Mouse (Mus musculus) neural tube, embryonic 13.5 days (tissue): Measurements from ENCODE around the gene Zwint. TPM values are rescaled to one million over a fixed set of nuclear protein-coding genes. Genes with fewer than 3 reads are reported as not detected.

Experiments
- ATAC-seq: fragments of 200-750 bp; cut with Nextera tagmentation; 2 replicates; pipeline ENCODE4 v1.8.0; 2017; ENCODE audit warnings: low read depth, mild to moderate bottlenecking, moderate TSS enrichment, moderate library complexity
- H3K27ac ChIP-seq: fragments of 300-500 bp; sonication (generic); replicated peaks from 2 replicates; pipeline ENCODE4 v1.5.1; 2015; ENCODE audit warnings: moderate library complexity, mild to moderate bottlenecking, inconsistent platforms
- H3K27me3 ChIP-seq: fragments of 300-500 bp; sonication (generic); 2 replicates; pipeline ENCODE4 v1.6.1; 2015; ENCODE audit warnings: mild to moderate bottlenecking, inconsistent platforms
- H3K36me3 ChIP-seq: fragments of 300-500 bp; sonication (generic); 2 replicates; pipeline ENCODE4 v1.6.1; 2015; ENCODE audit warnings: mild to moderate bottlenecking, inconsistent platforms
- H3K4me1 ChIP-seq: fragments of 300-500 bp; sonication (generic); replicated peaks from 2 replicates; pipeline ENCODE4 v1.6.1; 2015; ENCODE audit warnings: inconsistent platforms
- H3K4me2 ChIP-seq: fragments of 300-500 bp; sonication (generic); 2 replicates; pipeline ENCODE4 v1.6.1; 2015; ENCODE audit warnings: inconsistent platforms, mild to moderate bottlenecking, moderate library complexity
- H3K4me3 ChIP-seq: fragments of 300-500 bp; sonication (generic); 2 replicates; pipeline ENCODE4 v1.5.1; 2015; ENCODE audit warnings: mild to moderate bottlenecking, inconsistent platforms
- H3K9ac ChIP-seq: fragments of 300-500 bp; sonication (generic); 2 replicates; pipeline ENCODE4 v1.6.1; 2015; ENCODE audit warnings: moderate library complexity, mild to moderate bottlenecking, inconsistent platforms
- H3K9me3 ChIP-seq: fragments of 300-500 bp; sonication (generic); 2 replicates; pipeline ENCODE4 v1.6.1; 2016; ENCODE audit warnings: inconsistent platforms
- WGBS: fragments of 180-500 bp; shearing (Covaris S2); methylation state at CpG from one replicate; pipeline ENCODE4 v1.1.7; 2015; 5-methylcytosine and 5-hydroxymethylcytosine counted together
- polyA plus RNA-seq: library from polyadenylated mRNA; unstranded; fragments of >200 nt; fragmentation: Nextera tagmentation; extraction: Ambion mirVana; gene quantifications from 2 replicates; pipeline ENCODE4 v1.2.1, GENCODE M21; 2015

The Zwint gene
- polyA plus RNA-seq, result 555 and 577 TPM in 2 replicates

DNA sequence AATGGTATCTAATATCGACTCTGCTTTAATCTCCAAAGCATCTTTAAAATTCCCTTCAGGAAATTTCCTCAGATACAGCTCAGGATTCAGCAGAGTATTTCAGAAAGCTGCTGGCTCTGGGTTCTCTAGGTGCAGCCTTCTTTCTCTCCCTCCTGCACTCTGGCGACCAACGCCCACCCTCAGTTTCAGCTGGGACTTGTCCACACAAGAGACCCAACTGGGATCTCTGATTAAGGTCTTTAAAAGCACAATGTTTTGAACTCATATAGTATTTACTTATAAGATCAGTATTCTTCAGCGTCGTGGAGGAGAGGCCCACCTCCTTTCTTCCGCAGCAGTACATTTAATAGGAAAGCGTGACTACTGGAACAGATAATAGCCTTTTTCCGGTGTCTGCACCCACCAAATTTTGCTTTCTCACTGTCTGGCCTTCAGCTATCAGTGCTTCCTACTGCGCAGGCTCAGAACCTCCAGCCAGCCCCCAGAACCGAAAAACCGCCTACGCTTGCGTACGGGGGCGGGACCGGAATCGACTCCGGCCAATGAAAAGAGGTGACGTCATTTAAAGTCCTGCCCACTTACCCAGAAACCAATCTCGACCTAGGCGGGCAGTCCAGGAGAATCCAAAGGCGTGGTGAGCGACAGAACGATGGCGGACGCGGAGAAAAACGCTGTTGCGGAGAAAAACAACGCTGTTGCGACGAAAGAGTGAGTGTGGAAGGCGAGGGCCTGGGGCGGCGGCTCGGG lies at the start of gene Zwint:
Gene Zwint, plus strand, starts transcription at position 576 of the 747 bp plus-strand sequence.
- Histone ChIP-seq H3K4me3 (peak within 1 kb of the TSS; percentile 82), H3K9ac (peak within 1 kb of the TSS; percentile 86), H3K27me3 (no peaks in the 10 kb centered on the region), H3K4me2 (peak within 1 kb of the TSS; percentile 89), H3K36me3 (peaks cover 35% of the 10 kb centered on the region), H3K4me1 (peaks cover 29% of the 10 kb centered on the region), H3K27ac (peak within 1 kb of the TSS; percentile 97), H3K9me3 (no peaks in the 10 kb centered on the region)
- peak; percentile 99 for ATAC-seq
- 2% methylated on average over 36 of the region's 36 CpGs for WGBS

DNA sequence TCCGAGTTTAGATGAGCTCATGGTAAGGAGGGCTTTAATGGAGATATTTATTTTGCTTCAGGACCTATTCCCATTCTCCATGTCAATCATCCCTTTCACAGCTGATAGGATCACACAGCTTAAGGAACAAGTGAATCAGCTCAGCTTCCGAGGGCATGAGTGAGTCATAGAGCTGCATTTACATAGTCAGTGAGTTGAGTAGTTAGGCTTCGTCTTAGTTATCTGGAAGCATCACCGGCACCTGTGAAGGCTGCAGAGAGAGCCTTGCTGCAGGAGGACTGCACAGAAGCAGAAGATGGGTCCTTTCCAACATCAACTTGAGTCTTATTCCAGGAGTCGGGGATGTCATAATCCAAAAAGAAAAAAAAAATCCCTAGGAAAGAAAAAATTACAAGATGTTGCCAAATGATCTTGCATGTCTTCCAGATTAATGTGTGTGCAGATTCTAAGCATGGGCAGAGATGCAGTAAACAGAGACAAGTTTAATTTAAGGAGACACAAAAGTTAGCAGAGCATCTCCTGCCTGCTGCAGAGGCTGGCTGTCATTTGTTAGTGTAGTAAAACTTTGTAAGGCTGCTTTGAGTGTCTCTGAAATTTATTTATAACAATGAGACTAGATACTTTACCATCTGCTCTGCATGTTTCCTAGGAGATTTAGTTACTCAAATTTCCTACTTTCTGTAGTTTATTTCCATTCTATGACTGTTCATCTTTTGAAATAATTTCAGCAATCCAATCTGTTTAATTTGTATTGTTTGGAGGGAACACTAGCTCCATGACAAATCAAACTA lies 41.3 kb upstream of the Zwint start:
- no peak overlapping the region for H3K4me3 ChIP-seq
- whole genome bisulfite sequencing, result 87% methylated on average over 5 of the region's 5 CpGs
- no peaks in the 10 kb centered on the region for H3K4me1 ChIP-seq
- H3K27me3 ChIP-seq, result no peaks in the 10 kb centered on the region
- H3K4me2 ChIP-seq, result no peak overlapping the region
- H3K9ac ChIP-seq, result no peak overlapping the region
- 0 out of 2 replicates have a peak, but pooled peaks cover 3% of the 10 kb centered on the region for H3K9me3 ChIP-seq
- H3K27ac ChIP-seq, result no peak overlapping the region
- no peaks in the 10 kb centered on the region for H3K36me3 ChIP-seq
- no peak for ATAC-seq

DNA sequence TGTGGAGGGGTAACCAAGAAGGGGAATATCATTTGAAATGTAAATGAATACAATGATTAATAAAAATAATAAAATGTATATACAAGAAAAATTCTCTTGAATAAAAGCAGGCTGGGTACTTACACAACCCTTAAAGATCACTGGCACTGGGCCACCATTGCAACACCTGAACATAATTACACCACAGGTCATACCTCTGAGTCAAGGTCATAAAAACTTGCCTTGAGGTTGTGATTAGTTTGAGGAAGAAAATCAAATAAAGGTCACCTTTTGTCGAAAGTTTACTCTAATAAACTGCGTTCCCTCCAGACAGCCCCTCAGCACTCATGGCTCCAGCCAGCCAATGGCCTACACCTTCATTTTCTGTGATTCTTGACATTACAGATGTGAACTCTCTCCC lies 38.5 kb upstream of the Zwint start:
- Histone ChIP-seq H3K4me1 (no peaks in the 10 kb centered on the region), H3K36me3 (no peaks in the 10 kb centered on the region), H3K27me3 (no peaks in the 10 kb centered on the region), H3K4me3 (no peak overlapping the region), H3K9me3 (0 out of 2 replicates have a peak, but pooled peaks cover 3% of the 10 kb centered on the region), H3K9ac (no peak overlapping the region), H3K4me2 (no peak overlapping the region), H3K27ac (no peak overlapping the region)
- ATAC-seq, result no peak
- WGBS, result 91% methylated on average over 2 of the region's 2 CpGs

DNA sequence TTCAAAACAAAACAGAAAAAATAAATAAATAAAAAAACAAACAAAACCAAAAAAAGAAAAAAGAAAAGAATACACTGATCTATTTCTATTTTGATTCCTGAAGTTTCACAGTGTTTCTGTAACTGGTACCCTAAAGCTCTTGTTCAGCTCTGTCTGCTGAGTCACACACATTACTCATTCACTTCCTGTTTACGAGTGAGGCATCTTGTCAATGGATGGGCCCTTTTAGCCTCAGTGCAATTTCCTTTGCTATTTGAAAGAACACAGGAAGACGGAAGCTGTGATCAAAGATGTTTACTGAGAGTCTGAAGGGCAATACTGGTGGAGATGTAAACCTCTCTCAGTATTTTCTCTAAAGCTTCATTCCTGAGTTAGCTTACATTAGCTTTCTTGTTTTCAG lies 34.1 kb upstream of the Zwint start:
- no peaks in the 10 kb centered on the region for H3K4me1 ChIP-seq
- H3K9me3 ChIP-seq, result 0 out of 2 replicates have a peak, but pooled peaks cover 2% of the 10 kb centered on the region
- WGBS, result 53% methylated on average over 2 of the region's 2 CpGs
- H3K27me3 ChIP-seq, result no peaks in the 10 kb centered on the region
- no peak overlapping the region for H3K9ac ChIP-seq
- H3K27ac ChIP-seq, result no peak overlapping the region
- H3K4me3 ChIP-seq, result no peak overlapping the region
- no peak for ATAC-seq
- H3K4me2 ChIP-seq, result no peak overlapping the region
- H3K36me3 ChIP-seq, result no peaks in the 10 kb centered on the region

DNA sequence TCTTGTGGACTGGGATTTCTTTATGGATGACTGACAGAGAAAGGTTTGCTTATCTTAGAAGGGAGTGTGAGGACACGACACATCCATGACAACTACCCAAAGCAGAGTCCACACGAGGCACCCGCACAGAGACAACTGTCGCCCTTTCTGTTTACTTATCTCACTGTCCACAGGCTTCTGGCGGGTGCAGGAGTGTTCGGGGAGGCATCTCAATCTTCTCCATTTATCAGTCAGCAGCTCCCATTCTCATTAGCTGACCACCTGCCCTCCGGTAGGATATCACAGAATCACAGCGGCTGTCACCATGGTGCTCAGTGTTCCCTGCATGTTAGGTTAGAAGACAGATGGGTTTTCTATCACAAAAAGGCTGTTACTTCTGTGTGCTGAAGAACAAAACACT lies 31.1 kb upstream of the Zwint start:
- no peak for ATAC-seq
- WGBS, result 71% methylated on average over 8 of the region's 8 CpGs
- no peak overlapping the region for H3K4me3 ChIP-seq
- no peaks in the 10 kb centered on the region for H3K9me3 ChIP-seq
- H3K4me1 ChIP-seq, result no peaks in the 10 kb centered on the region
- H3K27ac ChIP-seq, result no peak overlapping the region
- no peaks in the 10 kb centered on the region for H3K27me3 ChIP-seq
- H3K36me3 ChIP-seq, result no peaks in the 10 kb centered on the region
- H3K4me2 ChIP-seq, result no peak overlapping the region
- no peak overlapping the region for H3K9ac ChIP-seq

DNA sequence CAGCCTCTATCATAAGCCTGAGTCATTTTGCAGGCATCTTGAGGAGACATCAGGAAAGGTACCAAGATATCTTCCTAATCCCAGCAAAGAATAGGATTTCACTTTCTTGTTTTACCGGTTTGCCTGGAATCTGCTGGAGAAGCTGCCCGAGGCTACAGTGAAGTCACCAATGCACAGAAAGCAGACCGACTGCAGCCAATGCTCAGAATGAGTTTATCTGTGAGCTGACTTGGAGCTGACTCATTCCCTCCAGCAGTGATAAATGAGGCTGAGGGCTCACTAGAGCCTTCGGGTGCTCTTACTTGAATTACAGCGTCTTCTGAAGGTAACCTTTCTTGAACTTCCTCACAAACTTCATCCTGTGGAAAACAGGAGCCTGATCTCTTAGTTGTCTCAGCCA lies 20.5 kb upstream of the Zwint start:
- WGBS, result 81% methylated on average over 5 of the region's 5 CpGs
- no peak for ATAC-seq
- no peaks in the 10 kb centered on the region for H3K36me3 ChIP-seq
- H3K27ac ChIP-seq, result no peak overlapping the region
- H3K4me1 ChIP-seq, result no peaks in the 10 kb centered on the region
- H3K4me3 ChIP-seq, result no peak overlapping the region
- H3K4me2 ChIP-seq, result no peak overlapping the region
- no peaks in the 10 kb centered on the region for H3K27me3 ChIP-seq
- no peaks in the 10 kb centered on the region for H3K9me3 ChIP-seq
- H3K9ac ChIP-seq, result no peak overlapping the region

DNA sequence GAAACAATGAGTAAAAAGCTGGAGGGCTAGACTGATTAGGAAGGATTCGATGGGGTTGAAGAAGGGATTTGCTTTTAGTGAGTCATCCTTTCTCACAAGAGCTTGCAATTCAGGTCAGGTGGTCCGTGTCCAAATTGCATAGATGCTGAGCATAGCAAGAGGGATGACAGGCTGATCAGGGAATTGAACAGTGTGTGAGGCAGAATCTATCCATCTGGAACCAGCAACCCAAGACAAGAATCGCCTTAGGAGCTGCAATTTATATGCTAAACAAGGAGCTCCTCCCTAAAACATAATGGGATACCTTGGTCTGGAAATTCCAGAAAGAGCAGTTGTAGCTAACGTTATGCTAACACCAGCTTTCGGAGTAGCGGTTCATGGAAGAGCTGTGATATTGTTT lies 3.8 kb upstream of the Zwint start:
- 47% methylated on average over 6 of the region's 6 CpGs for WGBS
- H3K4me1 ChIP-seq, result peaks cover 10% of the 10 kb centered on the region
- H3K27ac ChIP-seq, result no peak overlapping the region
- no peak overlapping the region for H3K9ac ChIP-seq
- H3K4me2 ChIP-seq, result peak overlapping the region; percentile 8
- H3K9me3 ChIP-seq, result no peaks in the 10 kb centered on the region
- H3K36me3 ChIP-seq, result no peaks in the 10 kb centered on the region
- H3K27me3 ChIP-seq, result no peaks in the 10 kb centered on the region
- ATAC-seq, result no peak
- H3K4me3 ChIP-seq, result no peak overlapping the region

DNA sequence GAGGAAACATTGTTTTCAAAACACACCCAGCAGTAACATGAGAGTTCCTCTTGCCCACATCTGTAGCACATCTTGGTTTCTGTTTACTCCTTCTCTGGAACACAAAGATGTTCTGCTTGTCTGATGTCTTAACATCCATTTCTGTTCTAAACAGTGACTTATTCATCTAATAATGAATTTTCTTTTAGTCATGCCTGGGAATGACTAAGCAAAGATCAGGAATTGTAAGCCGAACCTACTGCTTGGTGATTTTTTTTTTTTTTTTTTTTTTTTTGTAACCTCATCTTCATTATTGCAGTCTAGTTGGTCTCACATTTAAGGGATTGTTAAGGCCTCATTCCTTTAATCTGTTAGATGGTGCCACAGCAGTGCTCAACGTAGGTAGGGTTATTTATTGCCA lies 848 bp upstream of the Zwint start:
- no peaks in the 10 kb centered on the region for H3K9me3 ChIP-seq
- peaks cover 28% of the 10 kb centered on the region for H3K36me3 ChIP-seq
- no peak for ATAC-seq
- H3K4me2 ChIP-seq, result peak overlapping the region; percentile 89
- no peaks in the 10 kb centered on the region for H3K27me3 ChIP-seq
- WGBS, result 45% methylated on average over 2 of the region's 2 CpGs
- peak overlapping the region; percentile 97 for H3K27ac ChIP-seq
- peak overlapping the region; percentile 55 for H3K9ac ChIP-seq
- H3K4me3 ChIP-seq, result peak overlapping the region; percentile 82; the same call in 1 of the 2 replicates
- H3K4me1 ChIP-seq, result peaks cover 29% of the 10 kb centered on the region

DNA sequence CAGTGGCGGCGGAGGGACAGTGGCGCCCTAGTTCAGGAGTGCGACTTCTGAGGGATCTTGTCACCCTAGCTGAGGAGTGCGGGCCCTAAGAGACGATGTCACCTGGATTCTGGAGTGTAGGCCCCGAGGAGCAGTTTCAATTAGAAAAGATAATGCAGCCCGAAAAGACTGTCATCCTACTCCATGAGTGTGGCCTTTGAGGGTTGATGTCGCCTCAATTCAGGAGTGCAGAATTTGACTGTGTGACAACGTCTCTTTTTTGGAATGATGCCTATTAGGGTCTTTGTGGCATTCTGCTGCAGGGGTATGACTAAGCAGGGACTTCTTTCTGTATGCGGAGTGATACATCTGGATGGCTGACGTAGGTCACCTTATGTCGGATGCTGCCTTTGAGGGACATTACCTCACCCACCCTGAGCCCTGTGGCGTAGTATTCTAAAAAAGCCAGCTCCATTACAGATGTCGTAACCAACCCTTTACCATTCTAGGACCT lies 418 bp downstream of the Zwint start:
- H3K27ac ChIP-seq, result peak overlapping the region; percentile 97
- H3K9me3 ChIP-seq, result no peaks in the 10 kb centered on the region
- WGBS, result 2% methylated on average over 15 of the region's 15 CpGs
- peak overlapping the region; percentile 89 for H3K4me2 ChIP-seq
- peaks cover 29% of the 10 kb centered on the region for H3K4me1 ChIP-seq
- H3K27me3 ChIP-seq, result no peaks in the 10 kb centered on the region
- H3K36me3 ChIP-seq, result peaks cover 40% of the 10 kb centered on the region
- H3K9ac ChIP-seq, result peak overlapping the region; percentile 86
- peak; percentile 86 for ATAC-seq
- peak overlapping the region; percentile 82 for H3K4me3 ChIP-seq

DNA sequence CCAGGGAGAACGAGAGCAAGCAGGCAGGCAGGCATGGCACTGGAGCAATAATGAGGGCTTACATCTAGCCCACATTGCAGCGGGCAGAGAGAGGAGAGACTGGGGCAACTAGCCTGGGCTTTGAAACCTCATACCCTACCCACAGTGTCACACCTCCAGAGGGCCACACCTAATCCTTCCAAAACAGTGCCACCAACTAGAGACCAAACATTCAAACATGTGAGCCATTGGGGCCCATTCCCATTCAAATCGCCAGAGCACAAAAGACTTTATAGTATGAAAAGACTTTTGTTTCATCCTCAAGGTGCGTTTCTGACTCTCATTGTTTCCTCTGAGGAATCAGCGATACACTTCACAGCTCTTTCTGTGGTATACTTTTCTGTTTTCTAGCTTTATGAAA lies 4.6 kb downstream of the Zwint start:
- peaks cover 75% of the 10 kb centered on the region for H3K36me3 ChIP-seq
- no peak overlapping the region for H3K27ac ChIP-seq
- H3K9me3 ChIP-seq, result no peaks in the 10 kb centered on the region
- H3K4me2 ChIP-seq, result no peak overlapping the region
- no peak overlapping the region for H3K4me3 ChIP-seq
- H3K4me1 ChIP-seq, result peaks cover 27% of the 10 kb centered on the region
- ATAC-seq, result no peak
- 96% methylated on average over 5 of the region's 5 CpGs for WGBS
- H3K27me3 ChIP-seq, result no peaks in the 10 kb centered on the region
- H3K9ac ChIP-seq, result no peak overlapping the region

DNA sequence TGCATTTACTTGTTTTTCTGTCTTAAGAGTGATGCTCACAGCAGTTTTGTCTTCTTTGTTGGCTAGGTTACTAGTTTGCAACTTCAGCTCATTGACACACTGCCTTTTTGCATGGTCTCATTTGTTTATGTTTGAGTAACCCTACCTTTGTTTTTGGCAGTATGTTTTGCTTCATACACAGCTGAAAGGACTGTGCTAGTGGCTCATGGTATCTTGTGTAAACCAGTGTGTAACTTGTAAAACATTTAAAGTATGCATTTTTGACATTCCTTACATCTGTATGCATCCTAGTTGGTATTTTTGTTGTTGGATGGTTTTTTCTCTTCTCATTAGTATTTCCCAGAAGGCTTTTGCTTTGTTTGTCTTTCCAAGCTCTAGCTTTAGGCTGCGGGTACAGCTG lies 5.7 kb downstream of the Zwint start:
- Histone ChIP-seq H3K9ac (no peak overlapping the region), H3K9me3 (no peaks in the 10 kb centered on the region), H3K4me2 (no peak overlapping the region), H3K4me3 (no peak overlapping the region), H3K27me3 (no peaks in the 10 kb centered on the region), H3K4me1 (peaks cover 24% of the 10 kb centered on the region), H3K27ac (no peak overlapping the region), H3K36me3 (peaks cover 86% of the 10 kb centered on the region)
- WGBS, result 96% methylated on average over 1 of the region's 1 CpGs
- ATAC-seq, result no peak

DNA sequence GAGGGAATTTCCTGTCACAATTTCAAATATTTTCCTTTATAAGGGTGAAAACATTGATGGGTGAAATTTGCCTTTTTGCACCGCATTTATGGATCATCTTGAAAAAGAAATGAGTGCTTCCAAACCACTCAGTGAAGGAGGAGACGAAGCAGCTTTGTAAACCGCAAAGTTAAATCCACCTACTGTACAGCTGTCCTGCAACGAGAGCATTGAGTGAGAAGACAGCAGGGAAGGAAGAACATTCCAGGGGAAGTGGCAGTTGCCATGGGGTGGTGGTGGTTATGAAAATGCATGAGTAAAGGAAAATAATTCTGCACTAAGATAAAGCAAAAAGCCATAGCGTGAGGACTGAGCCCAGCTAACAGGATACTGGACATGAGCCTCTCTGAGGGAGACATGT lies 13.2 kb downstream of the Zwint start:
- H3K27ac ChIP-seq, result no peak overlapping the region
- H3K9ac ChIP-seq, result no peak overlapping the region
- 95% methylated on average over 5 of the region's 5 CpGs for WGBS
- H3K9me3 ChIP-seq, result no peaks in the 10 kb centered on the region
- no peak overlapping the region for H3K4me2 ChIP-seq
- H3K36me3 ChIP-seq, result peaks cover 58% of the 10 kb centered on the region
- no peak overlapping the region for H3K4me3 ChIP-seq
- H3K27me3 ChIP-seq, result no peaks in the 10 kb centered on the region
- no peak for ATAC-seq
- H3K4me1 ChIP-seq, result no peaks in the 10 kb centered on the region
